Mouse (Mus musculus) frontal cortex, adult (tissue): ENCODE measurements at regions not wholly inside any gene's neighbourhood (a gene's known extent, or its start where the extent isn't known, plus 50 kb on each side); places are given as distances from the start of the nearest gene placed in this dataset.

Experiments used
- ATAC-seq: cut with Nextera tagmentation; 2 replicates; pipeline ENCODE4 v1.9.2; 2017; ENCODE audit warnings: mild to moderate bottlenecking, moderate library complexity, mixed read lengths; ENCODE audit not compliant: low TSS enrichment

- no peak for ATAC-seq
Observed at GRCm38 (mm10) chr16:12901996-12902319, 207.5 kb upstream of the Ercc4 start.

- ATAC-seq = no peak
Observed at GRCm38 (mm10) chr16:12903161-12903560, 206.3 kb upstream of the Ercc4 start.

- ATAC-seq = no peak
Observed at GRCm38 (mm10) chr16:12904937-12905336, 204.5 kb upstream of the Ercc4 start.

GRCm38 (mm10) chr16:12924668-12925067 lies 184.8 kb upstream of the Ercc4 start:
- ATAC-seq = peak; percentile 59

GRCm38 (mm10) chr16:12925931-12926330 lies 183.6 kb upstream of the Ercc4 start:
- peak; percentile 91 for ATAC-seq

- ATAC-seq = no peak
Observed at GRCm38 (mm10) chr16:12931111-12931510, 178.4 kb upstream of the Ercc4 start.

GRCm38 (mm10) chr16:12932959-12933358 lies 176.5 kb upstream of the Ercc4 start:
- ATAC-seq = no peak

GRCm38 (mm10) chr16:12934586-12934985 lies 174.9 kb upstream of the Ercc4 start:
- ATAC-seq = no peak

GRCm38 (mm10) chr16:12935266-12935665 lies 174.2 kb upstream of the Ercc4 start:
- ATAC-seq = no peak

GRCm38 (mm10) chr16:12936571-12936970 lies 172.9 kb upstream of the Ercc4 start:
- ATAC-seq = no peak

GRCm38 (mm10) chr16:12938563-12938962 lies 170.9 kb upstream of the Ercc4 start:
- ATAC-seq = no peak

GRCm38 (mm10) chr16:12951176-12951575 lies 158.3 kb upstream of the Ercc4 start:
- peak; percentile 65; the same call in 1 of the 2 replicates for ATAC-seq

GRCm38 (mm10) chr16:12954028-12954427 lies 155.5 kb upstream of the Ercc4 start:
- no peak for ATAC-seq

- ATAC-seq = peak; percentile 44; the same call in 1 of the 2 replicates
Observed at GRCm38 (mm10) chr16:12956416-12956815, 153.1 kb upstream of the Ercc4 start.

- no peak for ATAC-seq
Observed at GRCm38 (mm10) chr16:12960885-12961284, 148.6 kb upstream of the Ercc4 start.

- no peak for ATAC-seq
Observed at GRCm38 (mm10) chr16:12982681-12983080, 126.8 kb upstream of the Ercc4 start.

- no peak for ATAC-seq
Observed at GRCm38 (mm10) chr16:13001288-13001880, 108.1 kb upstream of the Ercc4 start.

- ATAC-seq = no peak
Observed at GRCm38 (mm10) chr16:13012863-13013262, 96.6 kb upstream of the Ercc4 start.

- ATAC-seq = no peak
Observed at GRCm38 (mm10) chr16:13013891-13014644, 95.4 kb upstream of the Ercc4 start.

GRCm38 (mm10) chr16:13022875-13023274 lies 86.6 kb upstream of the Ercc4 start:
- ATAC-seq = no peak

GRCm38 (mm10) chr16:13025393-13025792 lies 84.1 kb upstream of the Ercc4 start:
- peak; percentile 94 for ATAC-seq

- ATAC-seq = no peak
Observed at GRCm38 (mm10) chr16:13034136-13034535, 75.3 kb upstream of the Ercc4 start.

GRCm38 (mm10) chr16:13036596-13036995 lies 72.9 kb upstream of the Ercc4 start:
- no peak for ATAC-seq
